Mouse (Mus musculus) small intestine, adult 2 months (tissue): ENCODE results near the gene Gab2.

Experiments used
- CTCF ChIP-seq: fragments of 200-500 bp; IDR thresholded peaks from 2 replicates; pipeline ENCODE4 v1.5.1; 2012; ENCODE audit warnings: low read depth, mild to moderate bottlenecking, control low read depth, inconsistent platforms, low read length, moderate library complexity, mixed read lengths; ENCODE audit not compliant: insufficient replicate concordance, insufficient read length; ENCODE audit errors: extremely low read depth
- POLR2A ChIP-seq: fragments of 200-500 bp; IDR thresholded peaks from 2 replicates; pipeline ENCODE4 v1.6.1; 2012; ENCODE audit warnings: low read depth, mild to moderate bottlenecking, control low read depth, inconsistent platforms, low read length, moderate library complexity

- no peak for TF ChIP-seq CTCF
- TF ChIP-seq POLR2A = no peak
Measured at GRCm38 (mm10) chr7:97171719-97172118, 90.3 kb downstream of the Gab2 start.
